Mouse (Mus musculus) urinary bladder, postnatal 25 days (tissue): ENCODE data around the gene Lrig1.
"Not testable (repeated sequence)": the region's sequence is repeated elsewhere in the genome, so short reads cannot be mapped to it uniquely, and the experiment has no call there.

Experiments used
- DNase-seq: peaks from one replicate; pipeline ENCODE4 v3.0.0; 2022; ENCODE audit warnings: low spot score

Lrig1 gene

DNA sequence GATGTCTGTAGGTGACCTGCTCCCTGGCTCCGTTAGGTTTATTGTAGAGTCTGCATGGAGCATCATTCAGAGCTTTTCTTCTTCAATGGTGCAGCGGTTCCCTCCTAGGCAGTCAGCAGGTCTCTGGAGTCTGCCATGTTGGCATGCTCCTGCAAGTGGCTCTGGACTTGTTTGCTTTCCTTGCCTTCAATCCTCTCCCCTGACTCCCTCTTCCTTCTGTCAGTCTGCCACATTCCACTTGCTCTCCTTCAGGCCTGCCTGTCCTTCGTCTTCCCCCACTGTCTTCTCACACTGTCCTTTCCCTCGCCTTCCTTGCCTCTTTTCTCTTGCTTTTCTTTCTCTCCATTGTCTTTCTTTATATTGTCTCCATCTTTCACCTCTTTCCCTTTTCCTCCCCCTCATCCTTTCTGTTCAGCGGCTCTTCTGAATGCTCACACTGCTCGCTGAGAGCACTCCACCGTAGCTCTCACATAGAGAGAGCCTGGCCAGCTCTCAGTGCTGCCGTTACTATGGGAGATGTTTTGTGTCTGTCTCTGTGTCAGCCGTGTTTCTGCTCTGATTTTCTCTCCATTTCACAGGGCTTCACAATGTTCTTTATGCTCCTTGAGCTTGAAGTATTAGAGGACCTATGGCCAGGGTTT lies 124.3 kb downstream of the Lrig1 start:
- no peak for DNase-seq

DNA sequence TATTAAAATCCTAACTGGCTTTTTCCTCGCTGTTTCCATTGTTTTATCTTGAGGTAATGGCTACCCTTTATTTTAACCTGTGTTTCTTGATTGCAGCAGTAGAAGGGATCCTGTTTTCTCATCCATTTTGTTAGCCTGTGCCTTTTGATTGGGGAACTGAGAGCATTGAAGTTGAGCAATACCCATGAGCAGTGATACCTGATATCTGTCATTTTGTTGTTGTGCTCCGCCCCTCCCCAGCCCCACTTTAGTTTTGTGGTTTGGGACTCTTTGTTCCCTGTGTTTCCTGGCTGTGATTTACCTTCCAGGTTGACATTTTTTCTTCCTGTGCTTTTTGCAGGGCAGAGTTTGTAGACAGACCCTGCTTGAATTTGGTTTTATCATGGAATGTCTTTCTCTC lies 131.9 kb downstream of the Lrig1 start:
- DNase-seq, result no peak

DNA sequence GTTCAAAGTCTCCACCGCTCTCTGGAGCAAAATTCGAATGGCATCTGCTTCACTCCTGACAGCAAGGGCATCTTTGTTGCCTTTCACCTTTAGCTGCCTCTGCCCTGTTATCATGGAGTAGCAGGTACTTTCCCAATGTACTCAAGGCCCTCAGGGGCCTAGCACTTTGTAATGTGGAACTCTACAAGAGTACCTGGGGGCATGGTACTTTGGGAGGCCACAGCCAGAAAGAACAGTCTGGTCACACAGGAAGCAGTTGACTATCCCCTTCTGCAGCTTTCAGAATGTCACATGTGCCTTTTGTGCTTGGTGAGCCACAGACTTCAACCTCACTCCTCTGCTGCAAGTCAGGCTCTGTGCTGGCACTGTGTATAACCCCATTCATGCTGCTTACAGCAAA lies 134.2 kb downstream of the Lrig1 start:
- no peak for DNase-seq

DNA sequence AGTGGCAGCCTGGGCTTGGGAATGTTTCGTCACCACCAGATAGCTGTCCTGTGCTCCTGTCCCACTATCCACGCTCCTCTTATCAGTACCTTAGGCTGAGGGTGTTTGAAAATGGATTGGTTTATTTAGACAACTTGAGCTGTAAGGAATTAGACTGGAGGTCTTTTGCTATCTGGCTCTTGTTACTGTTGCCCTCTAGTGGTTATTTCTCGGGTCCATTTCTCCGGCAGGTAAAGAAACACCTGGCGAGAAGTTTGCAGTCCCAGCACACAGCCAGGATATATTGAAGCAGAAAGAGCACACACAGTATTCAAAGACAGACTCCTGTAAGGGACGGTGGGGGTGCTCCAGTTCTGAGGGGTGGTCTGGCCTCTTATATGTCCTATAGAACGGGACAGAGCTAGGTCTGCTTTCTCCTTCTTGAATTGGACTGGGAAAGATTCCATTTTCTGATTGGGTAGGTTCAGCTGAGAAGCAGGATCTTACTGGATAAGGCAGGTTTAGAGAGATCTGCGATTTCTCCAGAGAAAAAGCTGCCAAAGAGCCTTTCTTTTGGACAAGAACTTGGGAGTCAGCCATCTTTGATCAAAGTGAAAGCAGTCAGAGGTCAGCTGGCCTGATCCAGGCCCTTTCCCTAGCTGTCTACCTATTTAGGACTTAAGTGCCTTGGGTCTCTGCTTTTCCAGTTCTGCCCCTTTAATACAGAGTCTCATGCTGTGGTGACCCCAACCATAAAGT lies 136.6 kb downstream of the Lrig1 start:
- DNase-seq, result no peak

DNA sequence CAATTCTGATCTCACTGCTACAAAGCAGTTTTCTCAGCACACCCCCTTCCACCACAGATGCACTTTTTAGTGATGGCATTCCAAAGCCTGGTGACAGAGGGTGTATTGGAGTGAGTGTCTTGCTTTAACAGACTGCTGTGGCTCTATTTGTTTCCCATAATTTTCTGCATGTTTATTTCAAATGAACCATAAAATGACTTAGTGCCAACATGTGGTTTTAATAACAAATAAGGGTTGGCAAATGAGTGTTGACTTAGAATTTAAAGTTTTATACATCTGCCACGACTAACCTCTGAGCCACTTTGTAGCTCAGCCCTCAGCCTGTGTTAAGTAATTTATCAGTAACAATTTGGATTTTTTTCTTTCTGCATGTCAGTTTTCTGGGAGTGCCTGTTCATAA lies 138.6 kb downstream of the Lrig1 start:
- no peak for DNase-seq

DNA sequence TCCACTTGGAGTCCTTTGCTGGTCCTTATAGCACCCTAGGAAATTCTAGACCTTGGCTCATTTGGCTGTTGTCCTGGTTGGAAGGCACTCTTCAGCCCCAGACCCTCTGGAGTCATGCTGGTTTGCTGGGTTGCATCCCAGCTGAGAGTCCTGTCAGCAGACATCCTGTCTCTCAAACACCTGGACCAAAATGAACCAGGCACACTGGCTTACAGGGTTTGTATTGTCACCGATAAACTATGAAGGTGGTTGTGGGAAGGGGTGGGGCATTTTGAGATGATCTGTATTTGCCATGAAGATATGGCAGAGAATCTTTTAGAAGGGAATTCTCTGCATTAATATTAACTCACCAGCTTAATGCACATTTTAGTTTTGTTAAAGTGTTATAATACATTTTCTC lies 139.1 kb downstream of the Lrig1 start:
- no peak for DNase-seq

DNA sequence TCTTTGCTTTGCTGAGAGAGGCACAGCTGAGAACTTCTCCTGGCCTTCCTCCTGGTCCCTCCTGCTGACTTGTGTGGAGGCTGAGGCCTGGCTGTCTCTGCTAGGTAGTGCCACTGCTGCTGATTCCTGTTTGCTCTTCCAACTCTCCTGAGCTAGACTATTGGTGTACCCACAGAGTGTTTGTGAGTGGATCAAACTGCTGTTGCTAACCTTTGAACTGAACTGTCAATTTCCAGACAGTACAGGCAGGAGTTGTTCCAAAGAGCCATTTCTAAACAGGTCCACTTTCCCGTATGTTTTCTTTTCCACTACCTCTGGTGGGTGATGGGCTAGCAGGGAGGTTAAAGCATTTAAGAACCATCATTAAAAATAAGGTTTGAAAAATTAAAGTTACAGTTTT lies 141.4 kb downstream of the Lrig1 start:
- not testable (repeated sequence) for DNase-seq
